Comparison of ENCODE assay signal across 12 mouse cellular contexts in the genomic region with DNA sequence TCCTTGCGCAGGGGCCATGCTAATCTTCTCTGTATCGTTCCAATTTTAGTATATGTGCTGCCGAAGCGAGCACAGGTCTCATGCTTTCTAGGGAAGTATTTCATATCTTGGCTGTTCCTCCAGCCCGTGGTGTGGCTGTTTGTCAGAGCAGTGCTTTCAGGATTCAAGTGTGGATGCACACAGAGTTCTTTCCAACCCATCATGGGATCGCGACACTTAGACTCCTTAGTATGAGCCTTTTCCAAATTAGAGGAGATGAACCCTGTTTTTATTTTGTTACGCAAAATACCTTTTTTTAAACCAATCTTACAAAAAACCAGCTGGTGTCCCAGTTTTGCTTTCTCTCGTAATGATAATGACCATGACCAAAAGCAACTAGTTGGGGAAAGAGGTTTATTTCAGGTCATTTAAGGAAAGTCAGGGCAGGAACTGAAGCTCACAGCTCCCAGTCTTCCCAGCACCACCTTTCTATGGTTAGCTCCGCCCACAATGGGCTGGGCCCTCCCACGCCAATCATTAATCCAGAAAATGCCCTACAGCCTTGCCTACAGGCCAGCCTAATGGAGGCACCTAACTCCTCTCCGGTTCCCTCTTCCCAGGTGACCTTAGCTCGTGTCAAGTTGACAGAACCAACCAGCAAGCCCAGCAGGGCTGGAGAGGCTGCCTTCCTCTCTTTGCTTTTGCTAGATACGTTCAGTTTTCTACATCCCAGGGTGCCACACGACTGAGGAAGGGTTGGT. TPM values are rescaled to one million over a fixed set of nuclear protein-coding genes. Genes with fewer than 3 reads are reported as not detected.
DNase-seq lines count a peak whose midpoint lies in the region; ATAC-seq and TF ChIP-seq lines count a peak whose summit lies in the region.
"Had no signal": no experiment of that assay in that cellular context is flagged by ENCODE, and none has a peak within 500 bp of the region (broad histone marks: within the 10 kb centered on the region; RNA-seq: fewer than 3 reads in every experiment).

No protein-coding gene starts in this region.

- peak; percentile 64 for DNase-seq in intestine, embryonic 14.5 days (ENCODE audit: low spot score)
- DNase-seq in liver, embryonic 11.5 days (ENCODE audit: low spot score) = no peak
- DNase-seq in gastrocnemius, adult 2 months = no peak
- DNase-seq in layer of hippocampus, postnatal 36 days = no peak
- DNase-seq: adrenal gland, postnatal 25 days; cerebellum, adult 8-10 months; heart, postnatal 10 days; layer of hippocampus, adult 9-11 months had no signal

- H3K4me2 ChIP-seq in intestine, embryonic 14.5 days (ENCODE audit: low read length) = no peak overlapping the region
- H3K4me2 ChIP-seq in kidney, embryonic 14.5 days (replicated peaks; ENCODE audit: low read depth, low read length) = no peak overlapping the region
- no peak overlapping the region for H3K4me2 ChIP-seq in liver, embryonic 11.5 days
- H3K4me2 ChIP-seq in stomach, embryonic 14.5 days (replicated peaks; ENCODE audit: low read depth, low read length) = no peak overlapping the region
- H3K4me2 ChIP-seq in forebrain, embryonic 15.5 days (replicated peaks) = no peak overlapping the region

- peaks cover 6% of the 10 kb centered on the region for H3K4me1 ChIP-seq in intestine, embryonic 14.5 days (replicated peaks; ENCODE audit: control insufficient read depth, insufficient read depth, low read length)
- H3K4me1 ChIP-seq in kidney, embryonic 14.5 days (ENCODE audit: control insufficient read depth, insufficient read depth, low read length) = peaks cover 6% of the 10 kb centered on the region; the same call in 1 of the 2 replicates
- H3K4me1 ChIP-seq in liver, embryonic 11.5 days (replicated peaks; ENCODE audit: control insufficient read depth, insufficient read depth, low read length) = peaks cover 4% of the 10 kb centered on the region
- peaks cover 12% of the 10 kb centered on the region; the same call in 1 of the 2 replicates for H3K4me1 ChIP-seq in stomach, embryonic 14.5 days (ENCODE audit: control insufficient read depth, insufficient read depth, low read length)
- no peaks in the 10 kb centered on the region for H3K4me1 ChIP-seq in forebrain, embryonic 15.5 days

- TF ChIP-seq CTCF in gastrocnemius, adult 2 months (IDR thresholded peaks at IDR 0.05) = no peak

- no peaks in the 10 kb centered on the region for H3K9me3 ChIP-seq in intestine, embryonic 14.5 days (ENCODE audit: control insufficient read depth, low read length)
- no peaks in the 10 kb centered on the region for H3K9me3 ChIP-seq in kidney, embryonic 14.5 days (ENCODE audit: control insufficient read depth, low read length)
- H3K9me3 ChIP-seq in liver, embryonic 11.5 days (ENCODE audit: control insufficient read depth, low read length) = no peaks in the 10 kb centered on the region
- no peaks in the 10 kb centered on the region for H3K9me3 ChIP-seq in stomach, embryonic 14.5 days (ENCODE audit: control insufficient read depth, low read depth, low read length)
- no peaks in the 10 kb centered on the region for H3K9me3 ChIP-seq in forebrain, embryonic 15.5 days

- intact Hi-C loops in gastrocnemius, adult 2 months (cut with DNase I) = no loop called here

- no peaks in the 10 kb centered on the region for H3K36me3 ChIP-seq in intestine, embryonic 14.5 days (ENCODE audit: control insufficient read depth, insufficient read depth, low read length)
- H3K36me3 ChIP-seq in kidney, embryonic 14.5 days (ENCODE audit: control insufficient read depth, insufficient read depth, low read length) = no peaks in the 10 kb centered on the region; the same call in 1 of the 2 replicates
- no peaks in the 10 kb centered on the region for H3K36me3 ChIP-seq in liver, embryonic 11.5 days (ENCODE audit: control insufficient read depth, insufficient read depth, low read length)
- H3K36me3 ChIP-seq in stomach, embryonic 14.5 days (ENCODE audit: control insufficient read depth, insufficient read depth, low read length) = no peaks in the 10 kb centered on the region
- no peaks in the 10 kb centered on the region for H3K36me3 ChIP-seq in forebrain, embryonic 15.5 days

- H3K4me3 ChIP-seq in intestine, embryonic 14.5 days (ENCODE audit: low read depth, low read length) = no peak overlapping the region
- H3K4me3 ChIP-seq in kidney, embryonic 14.5 days (ENCODE audit: low read length) = no peak overlapping the region
- no peak overlapping the region for H3K4me3 ChIP-seq in liver, embryonic 11.5 days (ENCODE audit: low read depth, low read length)
- H3K4me3 ChIP-seq in stomach, embryonic 14.5 days (ENCODE audit: low read depth, low read length) = no peak overlapping the region
- H3K4me3 ChIP-seq in gastrocnemius, adult 2 months = no peak overlapping the region
- H3K4me3 ChIP-seq in forebrain, embryonic 15.5 days = no peak overlapping the region
- H3K4me3 ChIP-seq: myocyte had no signal

- 73% methylated on average over 15 of the region's 15 CpGs for WGBS in intestine, embryonic 14.5 days
- 79% methylated on average over 15 of the region's 15 CpGs for WGBS in kidney, embryonic 14.5 days
- WGBS in liver, embryonic 11.5 days = 74% methylated on average over 15 of the region's 15 CpGs
- WGBS in stomach, embryonic 14.5 days = 72% methylated on average over 15 of the region's 15 CpGs
- 81% methylated on average over 15 of the region's 15 CpGs for WGBS in forebrain, embryonic 15.5 days

- H3K27ac ChIP-seq in intestine, embryonic 14.5 days (ENCODE audit: low read depth) = peak overlapping the region; percentile 33; the same call in 1 of the 2 replicates
- peak overlapping the region; percentile 49; the same call in 1 of the 2 replicates for H3K27ac ChIP-seq in kidney, embryonic 14.5 days (ENCODE audit: low read depth, low read length)
- H3K27ac ChIP-seq in liver, embryonic 11.5 days (ENCODE audit: low read depth, low read length) = peak overlapping the region; percentile 32; the same call in 1 of the 2 replicates
- peak overlapping the region; percentile 81 for H3K27ac ChIP-seq in stomach, embryonic 14.5 days (ENCODE audit: low read length)
- H3K27ac ChIP-seq in gastrocnemius, adult 2 months = no peak overlapping the region
- no peak overlapping the region for H3K27ac ChIP-seq in forebrain, embryonic 15.5 days (replicated peaks)

- peak; percentile 63 for ATAC-seq in intestine, embryonic 14.5 days (replicated peaks; ENCODE audit: low FRiP score, low TSS enrichment, low read depth)
- no peak for ATAC-seq in kidney, embryonic 14.5 days (ENCODE audit: low FRiP score, low TSS enrichment)
- peak; percentile 51; the same call in 1 of the 2 replicates for ATAC-seq in liver, embryonic 11.5 days (replicated peaks; ENCODE audit: low FRiP score)
- ATAC-seq in stomach, embryonic 14.5 days (ENCODE audit: insufficient number of reproducible peaks, insufficient read depth, low FRiP score, low read depth) = no peak; the same call in 1 of the 2 replicates
- no peak for ATAC-seq in forebrain, embryonic 15.5 days (replicated peaks)

- H3K27me3 ChIP-seq in intestine, embryonic 14.5 days (replicated peaks; ENCODE audit: control insufficient read depth, insufficient read depth, low read length) = no peaks in the 10 kb centered on the region
- no peaks in the 10 kb centered on the region for H3K27me3 ChIP-seq in kidney, embryonic 14.5 days (ENCODE audit: control insufficient read depth, insufficient read depth, low read length)
- H3K27me3 ChIP-seq in liver, embryonic 11.5 days (replicated peaks; ENCODE audit: control insufficient read depth, insufficient read depth, low read length) = no peaks in the 10 kb centered on the region
- H3K27me3 ChIP-seq in stomach, embryonic 14.5 days (ENCODE audit: control insufficient read depth, insufficient read depth, low read length) = no peaks in the 10 kb centered on the region
- no peaks in the 10 kb centered on the region for H3K27me3 ChIP-seq in forebrain, embryonic 15.5 days

- no peak overlapping the region for H3K9ac ChIP-seq in intestine, embryonic 14.5 days (ENCODE audit: low read length)
- no peak overlapping the region for H3K9ac ChIP-seq in kidney, embryonic 14.5 days (ENCODE audit: low read depth, low read length)
- H3K9ac ChIP-seq in liver, embryonic 11.5 days (ENCODE audit: low read depth, low read length) = no peak overlapping the region
- H3K9ac ChIP-seq in stomach, embryonic 14.5 days (replicated peaks; ENCODE audit: low read depth, low read length) = no peak overlapping the region
- H3K9ac ChIP-seq in forebrain, embryonic 15.5 days (replicated peaks) = no peak overlapping the region

RNA-seq across cellular contexts. Expression of gene Cpm, which starts 33.2 kb away (rescaled TPM):
- 66.6 and 85.8 TPM in 2 replicates for polyA plus RNA-seq in intestine, embryonic 14.5 days (2014; fragmentation: Nextera tagmentation; extraction: Ambion mirVana)
- 21.8 and 28.9 TPM in 2 replicates for polyA plus RNA-seq in kidney, embryonic 14.5 days (2014; fragmentation: Nextera tagmentation; extraction: Ambion mirVana)
- polyA plus RNA-seq in liver, embryonic 11.5 days (2014; fragmentation: Nextera tagmentation; extraction: Ambion mirVana) = 55.7 and 55.9 TPM in 2 replicates
- 89.1 and 95.8 TPM in 2 replicates for polyA plus RNA-seq in stomach, embryonic 14.5 days (2014; fragmentation: Nextera tagmentation; extraction: Ambion mirVana)
- 1 to 10 TPM; 2.2 to 2.9 TPM for total RNA-seq in gastrocnemius, adult 2 months (2021)
- 4.0 and 4.5 TPM in 2 replicates for polyA plus RNA-seq in forebrain, embryonic 15.5 days (2015; fragmentation: Nextera tagmentation; extraction: Ambion mirVana)
- 1 to 10 TPM; 9.1 to 9.4 TPM for total RNA-seq in layer of hippocampus, postnatal 36 days (2021)

RNA-seq across cellular contexts. Expression of gene Mdm2, which starts 48.1 kb away (rescaled TPM):
- polyA plus RNA-seq in intestine, embryonic 14.5 days (2014; fragmentation: Nextera tagmentation; extraction: Ambion mirVana) = 39.7 and 46.7 TPM in 2 replicates
- 38.6 and 65.6 TPM in 2 replicates for polyA plus RNA-seq in kidney, embryonic 14.5 days (2014; fragmentation: Nextera tagmentation; extraction: Ambion mirVana)
- 56.0 and 56.7 TPM in 2 replicates for polyA plus RNA-seq in liver, embryonic 11.5 days (2014; fragmentation: Nextera tagmentation; extraction: Ambion mirVana)
- 50.2 and 54.1 TPM in 2 replicates for polyA plus RNA-seq in stomach, embryonic 14.5 days (2014; fragmentation: Nextera tagmentation; extraction: Ambion mirVana)
- 10 to 100 TPM; 49.2 to 49.8 TPM for total RNA-seq in gastrocnemius, adult 2 months (2021)
- 63.5 and 67.8 TPM in 2 replicates for polyA plus RNA-seq in forebrain, embryonic 15.5 days (2015; fragmentation: Nextera tagmentation; extraction: Ambion mirVana)
- 10 to 100 TPM; 59.2 to 71.3 TPM for total RNA-seq in layer of hippocampus, postnatal 36 days (2021)

Comparison
In these comparisons a context has a peak if more than half of its experiments do, and no peak if none do; other contexts are left out.
1. ATAC-seq: peak in intestine, embryonic 14.5 days (single experiment) and liver, embryonic 11.5 days (single experiment); none in kidney, embryonic 14.5 days (single experiment), stomach, embryonic 14.5 days (single experiment) and forebrain, embryonic 15.5 days (single experiment).
2. H3K27ac ChIP-seq: peak in intestine, embryonic 14.5 days (single experiment), kidney, embryonic 14.5 days (single experiment), liver, embryonic 11.5 days (single experiment) and stomach, embryonic 14.5 days (single experiment); none in gastrocnemius, adult 2 months (single experiment) and forebrain, embryonic 15.5 days (single experiment).